Mouse (Mus musculus): ENCODE measurements around the gene P2rx1. TPM values are rescaled to one million over a fixed set of nuclear protein-coding genes. Genes with fewer than 3 reads are reported as not detected.

P2rx1 gene
- total RNA-seq, 4 experiments from 2014 or later = 0.38 to 0.66 (median 0.46) TPM

DNA sequence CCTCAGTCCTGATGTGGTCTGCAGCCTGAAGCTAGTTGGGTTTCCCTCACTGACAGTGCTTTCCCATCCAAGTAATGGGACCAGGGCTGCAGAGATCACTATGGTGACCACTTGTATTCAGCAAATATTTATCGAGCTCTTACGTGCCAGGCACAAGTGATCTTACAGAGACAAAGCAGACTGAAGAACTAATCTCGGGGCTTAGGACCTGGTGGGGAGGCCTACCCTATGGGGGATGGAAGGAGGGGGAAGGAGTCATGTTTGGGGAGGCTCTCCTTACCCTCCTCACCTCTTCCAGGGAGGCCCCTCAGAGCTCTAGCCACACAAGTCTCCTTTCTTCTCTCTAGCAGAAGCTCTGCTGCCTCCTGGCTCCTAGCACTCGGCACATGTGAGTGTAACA is 24.9 kb downstream of the P2rx1 start:
- DNase-seq = no peak

GRCm38 (mm10) chr11:73024236-73024904 is 25.5 kb downstream of the P2rx1 start:
- DNase-seq = no peak

DNA sequence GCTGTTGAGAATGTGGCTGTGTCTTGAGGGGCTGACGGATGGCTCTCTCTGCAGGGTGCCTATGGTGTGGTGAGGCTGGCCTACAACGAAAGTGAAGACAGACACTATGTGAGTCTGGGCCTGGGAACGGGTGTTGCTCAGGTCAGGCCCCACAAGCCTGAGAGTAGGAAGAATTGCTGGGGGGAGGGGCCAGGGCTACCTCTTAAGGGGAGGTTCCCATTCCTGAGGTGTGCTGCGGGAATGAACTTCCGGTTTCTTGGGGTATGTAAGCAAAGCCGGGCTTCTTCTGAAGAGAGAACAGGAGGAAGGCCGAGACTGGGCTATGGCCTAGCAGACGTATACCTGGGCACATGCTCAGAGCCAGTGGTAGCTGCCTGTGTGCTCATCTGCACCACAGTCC is 28.1 kb downstream of the P2rx1 start:
- DNase-seq = no peak

DNA sequence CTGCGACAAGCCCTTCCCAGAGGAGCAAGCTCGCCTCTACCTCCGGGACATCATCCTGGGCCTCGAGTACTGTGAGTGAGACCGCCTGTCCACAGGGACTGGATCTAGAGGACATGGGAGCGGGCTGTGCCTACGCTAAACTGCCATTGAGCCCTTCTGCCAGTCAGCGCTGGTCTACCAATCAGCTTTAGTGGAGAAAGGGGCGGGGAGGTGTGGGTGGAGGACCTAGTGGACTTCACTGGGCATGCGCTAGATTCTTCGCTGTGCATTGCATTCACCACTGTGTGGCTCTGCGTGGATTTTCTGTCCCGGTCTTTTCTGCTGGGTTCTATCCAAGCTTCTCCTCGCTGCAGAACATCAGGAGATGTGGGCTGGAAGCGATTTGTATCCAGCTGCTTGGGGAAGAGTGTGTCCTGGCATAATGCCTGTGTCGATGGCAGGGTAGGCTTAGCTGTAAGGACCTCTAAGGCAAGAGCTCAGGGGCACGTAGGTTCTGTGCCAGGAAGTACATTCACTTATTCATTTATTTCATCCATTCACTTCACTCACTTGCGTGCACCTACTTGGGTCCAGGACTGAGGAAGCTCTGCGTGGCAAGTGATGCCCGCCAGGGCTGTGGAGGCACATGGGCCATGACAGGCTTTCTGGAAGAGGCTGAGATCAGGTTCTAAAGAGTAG is 32.1 kb downstream of the P2rx1 start:
- peak; percentile 87 for DNase-seq

- DNase-seq = no peak
Observed at GRCm38 (mm10) chr11:73031536-73031935, 32.6 kb downstream of the P2rx1 start.

GRCm38 (mm10) chr11:73036077-73036476 is 37.2 kb downstream of the P2rx1 start:
- no peak for DNase-seq

DNA sequence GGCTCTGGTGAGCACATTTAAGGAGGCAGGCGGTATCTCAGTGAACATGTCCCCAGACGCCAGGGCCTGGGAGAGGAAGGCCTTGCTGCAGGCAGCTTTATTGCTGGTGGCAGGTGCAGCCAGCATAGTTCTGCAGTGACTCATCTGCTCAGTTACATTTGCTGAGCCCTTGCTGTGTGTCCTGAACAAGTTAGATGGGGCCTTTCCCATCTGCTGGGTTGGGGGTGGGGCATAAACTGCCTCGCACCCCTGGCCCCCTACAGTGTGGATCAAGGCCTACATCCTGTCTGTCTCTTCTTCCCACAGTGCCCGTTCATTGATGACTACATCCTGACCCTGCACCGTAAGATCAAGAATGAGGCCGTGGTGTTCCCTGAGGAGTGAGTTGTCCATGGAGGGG is 38.0 kb downstream of the P2rx1 start:
- peak; percentile 40 for DNase-seq

GRCm38 (mm10) chr11:73037691-73038090 is 38.8 kb downstream of the P2rx1 start:
- no peak for DNase-seq

DNA sequence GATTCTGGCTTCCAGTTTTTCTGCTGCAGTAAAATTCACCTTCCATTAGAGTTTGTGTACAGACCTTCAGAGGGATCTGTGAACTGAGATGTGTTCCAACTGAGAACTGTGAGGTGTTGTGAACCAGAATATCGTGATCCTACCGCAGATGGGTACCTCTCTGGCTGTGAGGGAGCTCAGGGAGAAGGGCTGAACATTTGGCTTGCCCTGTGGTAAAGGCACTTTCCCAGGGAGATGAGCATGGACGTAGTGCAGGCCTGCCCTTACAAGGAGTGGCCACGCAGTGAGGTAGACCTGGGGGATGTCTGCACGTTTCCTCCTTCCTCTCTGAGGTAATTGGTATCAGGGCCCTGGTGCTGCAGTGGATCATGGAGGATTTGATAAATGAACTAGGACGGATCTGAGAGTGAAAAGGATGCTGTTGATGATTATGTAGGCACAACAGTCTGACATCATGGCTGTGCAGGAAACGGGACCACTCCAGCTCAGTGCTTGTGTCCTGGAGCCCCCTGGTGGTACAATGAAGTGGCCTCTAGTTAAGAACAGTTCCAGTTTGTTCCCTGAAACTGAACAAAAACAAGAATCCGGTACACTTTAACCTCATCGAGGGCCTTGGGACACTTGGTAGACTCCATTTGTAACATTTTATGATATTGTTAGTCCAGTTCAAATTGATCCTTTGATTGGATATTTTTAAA is 40.3 kb downstream of the P2rx1 start:
- DNase-seq = no peak

GRCm38 (mm10) chr11:73044229-73044755 is 45.4 kb downstream of the P2rx1 start:
- no peak for DNase-seq

- no peak for DNase-seq
Observed at GRCm38 (mm10) chr11:73044789-73045188, 45.9 kb downstream of the P2rx1 start.

DNA sequence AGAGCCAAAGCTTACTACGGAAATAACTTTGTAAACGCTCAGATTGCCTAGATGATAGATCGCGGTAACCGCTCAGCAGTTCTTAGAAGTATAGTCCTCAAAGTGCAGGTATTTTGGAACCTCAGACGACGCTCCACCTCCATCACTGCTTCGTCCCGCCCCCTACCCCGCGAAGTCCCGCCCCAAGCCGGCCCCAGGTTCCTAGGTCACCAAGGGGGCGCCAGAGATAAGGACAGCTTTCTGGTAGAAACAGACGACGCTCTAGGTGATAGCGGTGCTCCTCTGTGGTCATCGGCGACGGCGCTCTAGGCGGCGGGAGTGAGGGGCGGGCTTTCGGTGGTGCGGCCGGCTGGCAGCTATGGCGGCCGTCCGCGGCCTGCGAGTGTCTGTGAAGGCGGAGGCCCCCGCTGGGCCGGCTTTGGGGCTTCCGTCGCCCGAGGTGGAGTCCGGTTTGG is 48.7 kb downstream of the P2rx1 start, which contains the start of gene Ncbp3:
Gene Ncbp3, plus strand, starts transcription at position 242 of the 455 bp plus-strand sequence.
- DNase-seq = peak; percentile 93

- no peak for DNase-seq
Observed at GRCm38 (mm10) chr11:73048030-73048876, 49.4 kb downstream of the P2rx1 start.

DNA sequence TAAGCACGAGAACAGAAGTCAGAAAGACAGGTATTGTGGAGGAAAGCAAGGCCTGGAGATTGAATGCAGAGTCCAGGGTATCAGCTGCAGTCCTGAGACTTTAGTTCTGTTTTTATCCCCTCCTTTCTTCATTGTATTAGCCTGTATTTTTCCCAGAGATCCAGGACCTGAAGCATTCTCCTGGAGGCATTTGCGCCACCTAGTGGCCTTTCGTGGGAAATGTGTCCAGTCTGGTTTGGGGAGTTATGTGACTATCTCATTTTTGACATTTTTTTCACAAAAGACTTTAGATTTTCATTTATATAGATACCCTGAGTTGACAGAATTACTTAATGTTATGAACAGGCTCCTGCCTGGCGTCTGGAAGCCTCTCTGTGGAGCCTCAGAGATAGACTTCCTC is 50.4 kb downstream of the P2rx1 start:
- peak; percentile 58 for DNase-seq

GRCm38 (mm10) chr11:73052795-73053194 is 53.9 kb downstream of the P2rx1 start:
- no peak for DNase-seq

DNA sequence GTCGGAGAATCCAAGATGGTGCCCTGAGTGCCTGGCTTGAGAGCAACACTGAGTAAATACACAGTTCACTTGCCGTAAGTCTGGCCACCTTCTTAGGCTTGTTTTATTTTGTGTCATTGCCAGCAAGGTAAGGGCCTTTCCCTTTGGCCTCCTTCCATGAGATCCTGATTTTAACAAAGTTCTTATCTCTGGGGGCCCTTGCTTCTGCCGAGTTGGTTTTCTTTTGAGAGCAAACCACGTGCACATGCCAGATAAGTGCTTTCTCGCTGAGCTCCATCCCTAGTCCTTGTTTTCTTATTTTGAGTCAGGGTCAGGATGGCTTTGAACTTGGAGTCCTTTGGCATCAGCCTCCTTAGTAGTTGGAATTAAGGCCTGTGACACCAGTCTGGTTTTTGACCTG is 58.8 kb downstream of the P2rx1 start:
- no peak for DNase-seq

DNA sequence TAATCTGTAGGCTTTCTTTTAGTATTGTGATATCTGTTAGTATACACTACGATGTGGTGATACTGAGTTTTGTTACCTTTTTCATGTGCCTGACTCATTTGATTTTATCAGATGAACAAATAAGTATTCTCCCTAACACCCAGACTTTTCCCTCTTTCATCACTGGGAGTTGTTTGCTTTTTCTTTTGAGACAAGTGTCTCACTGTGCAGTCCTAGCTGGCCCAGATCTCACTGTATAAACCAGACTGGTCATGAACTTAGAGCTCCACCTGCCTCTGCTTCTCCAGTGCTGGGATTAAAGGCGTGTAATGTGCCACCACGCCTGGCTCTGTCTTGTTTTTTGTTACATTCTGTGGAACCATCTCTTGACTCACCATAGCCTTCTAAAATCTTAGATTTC is 60.7 kb downstream of the P2rx1 start:
- no peak for DNase-seq

DNA sequence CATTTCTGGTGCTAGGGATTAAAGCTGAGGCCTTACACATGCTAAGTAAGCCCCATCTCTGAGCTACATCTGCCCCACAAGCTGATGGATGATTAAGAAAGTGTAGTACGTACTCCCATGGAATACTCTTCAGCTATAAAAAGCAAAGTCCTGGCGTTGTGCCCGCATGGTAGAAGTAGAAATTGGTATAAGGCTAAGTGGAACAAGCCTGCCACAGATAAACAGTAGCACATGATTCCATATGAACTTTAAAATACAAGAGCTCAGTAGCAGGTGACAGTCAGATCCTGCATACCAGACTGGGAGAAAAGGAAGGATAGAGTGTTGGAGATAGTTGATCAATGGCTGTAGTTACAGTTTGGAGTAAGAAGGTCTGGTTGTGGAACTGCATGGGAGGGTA is 62.5 kb downstream of the P2rx1 start:
- no peak for DNase-seq
